Mouse (Mus musculus): ENCODE measurements around the gene Pde6b.

The Pde6b gene

GRCm38 (mm10) chr5:108388201-108388600 is at the start of gene Pde6b:
Gene Pde6b, plus strand, starts transcription at chr5:108388391.
- DNase-seq (ENCODE audit: low spot score in 2 of 2): no peak

GRCm38 (mm10) chr5:108343680-108344170 is 44.5 kb upstream of the Pde6b start:
- no peak for DNase-seq (ENCODE audit: low spot score in 2 of 2)

GRCm38 (mm10) chr5:108345313-108346071 is 42.7 kb upstream of the Pde6b start:
- DNase-seq (ENCODE audit: low spot score in 2 of 2): no peak

GRCm38 (mm10) chr5:108347843-108348242 is 40.3 kb upstream of the Pde6b start:
- no peak for DNase-seq (ENCODE audit: low spot score in 2 of 2)

GRCm38 (mm10) chr5:108349511-108350148 is 38.6 kb upstream of the Pde6b start:
- no peak for DNase-seq (ENCODE audit: low spot score in 2 of 2)

- no peak for DNase-seq (ENCODE audit: low spot score in 2 of 2)
These were observed 34.1 kb upstream of the Pde6b start for GRCm38 (mm10) chr5:108354056-108354455.

GRCm38 (mm10) chr5:108357862-108358261 is 30.3 kb upstream of the Pde6b start:
- no peak for DNase-seq (ENCODE audit: low spot score in 2 of 2)

GRCm38 (mm10) chr5:108359491-108359890 is 28.7 kb upstream of the Pde6b start:
- DNase-seq (ENCODE audit: low spot score in 2 of 2): no peak

GRCm38 (mm10) chr5:108360211-108360610 is 28.0 kb upstream of the Pde6b start:
- no peak for DNase-seq (ENCODE audit: low spot score in 2 of 2)

GRCm38 (mm10) chr5:108362330-108362729 is 25.9 kb upstream of the Pde6b start:
- DNase-seq (ENCODE audit: low spot score in 2 of 2): no peak

GRCm38 (mm10) chr5:108366328-108366983 is 21.7 kb upstream of the Pde6b start:
- peak in 1 of 2 experiments; percentile 22 for DNase-seq (ENCODE audit: low spot score in 2 of 2)

- peak; percentile 24 to 27 for DNase-seq (ENCODE audit: low spot score in 2 of 2)
These were observed 21.0 kb upstream of the Pde6b start for GRCm38 (mm10) chr5:108366984-108367841.

- DNase-seq (ENCODE audit: low spot score in 2 of 2): no peak
These were observed 20.3 kb upstream of the Pde6b start, which contains the start of gene Gm42517 for GRCm38 (mm10) chr5:108367871-108368332. Gene Gm42517, minus strand, starts transcription at chr5:108367922.

- no peak for DNase-seq (ENCODE audit: low spot score in 2 of 2)
These were observed 19.7 kb upstream of the Pde6b start for GRCm38 (mm10) chr5:108368446-108368845.

- DNase-seq (ENCODE audit: low spot score in 2 of 2): peak; percentile 28 to 37
These were observed 19.2 kb upstream of the Pde6b start for GRCm38 (mm10) chr5:108368851-108369621.

- DNase-seq (ENCODE audit: low spot score in 2 of 2): no peak
These were observed 18.2 kb upstream of the Pde6b start for GRCm38 (mm10) chr5:108369964-108370363.

GRCm38 (mm10) chr5:108374079-108374478 is 14.1 kb upstream of the Pde6b start:
- no peak for DNase-seq (ENCODE audit: low spot score in 2 of 2)

- no peak for DNase-seq (ENCODE audit: low spot score in 2 of 2)
These were observed 12.1 kb upstream of the Pde6b start for GRCm38 (mm10) chr5:108376059-108376458.

GRCm38 (mm10) chr5:108378346-108378745 is 9.8 kb upstream of the Pde6b start:
- no peak for DNase-seq (ENCODE audit: low spot score in 2 of 2)

GRCm38 (mm10) chr5:108385632-108386031 is 2.6 kb upstream of the Pde6b start:
- DNase-seq (ENCODE audit: low spot score in 2 of 2): no peak

GRCm38 (mm10) chr5:108386449-108386848 is 1.7 kb upstream of the Pde6b start:
- DNase-seq (ENCODE audit: low spot score in 2 of 2): no peak
